Mouse (Mus musculus) midbrain, embryonic 14.5 days (tissue): ENCODE measurements around the gene Tmod2. TPM values are rescaled to one million over a fixed set of nuclear protein-coding genes. Genes with fewer than 3 reads are reported as not detected.
A peak's percentile ranks its signal among the peaks of the same experiment; 100 is the strongest.

Experiments used
- ATAC-seq: fragments of 200-750 bp; cut with Nextera tagmentation; 2 replicates; pipeline ENCODE4 v1.8.0; 2017; ENCODE audit warnings: moderate number of reproducible peaks, moderate library complexity; ENCODE audit not compliant: low FRiP score, low TSS enrichment
- DNase-seq: peaks from one replicate; pipeline ENCODE4 v3.0.0-alpha.2; 2015
- H3K27ac ChIP-seq: fragments of 300-500 bp; sonication (generic); replicated peaks from 2 replicates; pipeline ENCODE4 v1.5.1; 2014; ENCODE audit warnings: mild to moderate bottlenecking, low read depth, low read length, moderate library complexity
- H3K27me3 ChIP-seq: fragments of 300-500 bp; sonication (generic); 2 replicates; pipeline ENCODE4 v1.6.1; 2014; ENCODE audit warnings: low read length, control low read depth, mixed read lengths; ENCODE audit not compliant: control insufficient read depth, insufficient read depth
- H3K36me3 ChIP-seq: fragments of 300-500 bp; sonication (generic); 2 replicates; pipeline ENCODE4 v1.6.1; 2014; ENCODE audit warnings: low read length, control low read depth; ENCODE audit not compliant: control insufficient read depth, insufficient read depth
- H3K4me1 ChIP-seq: fragments of 300-500 bp; sonication (generic); 2 replicates; pipeline ENCODE4 v1.6.1; 2014; ENCODE audit warnings: mild to moderate bottlenecking, antibody characterized with exemption, low read length, control low read depth; ENCODE audit not compliant: control insufficient read depth, insufficient read depth
- H3K4me2 ChIP-seq: fragments of 300-500 bp; sonication (generic); 2 replicates; pipeline ENCODE4 v1.6.1; 2014; ENCODE audit warnings: mild to moderate bottlenecking, low read length, moderate library complexity
- H3K4me3 ChIP-seq: fragments of 300-500 bp; sonication (generic); replicated peaks from 2 replicates; pipeline ENCODE4 v1.5.1; 2014; ENCODE audit warnings: low read depth, low read length
- H3K9ac ChIP-seq: fragments of 300-500 bp; sonication (generic); replicated peaks from 2 replicates; pipeline ENCODE4 v1.6.1; 2014; ENCODE audit warnings: mild to moderate bottlenecking, low read length, moderate library complexity
- H3K9me3 ChIP-seq: fragments of 300-500 bp; sonication (generic); 2 replicates; pipeline ENCODE4 v1.6.1; 2016; ENCODE audit warnings: low read length, control low read depth, mixed read lengths; ENCODE audit not compliant: control insufficient read depth
- WGBS: fragments of 180-500 bp; shearing (Covaris S2); extraction: QIAGEN DNeasy Blood & Tissue Kit; methylation state at CpG from one replicate; pipeline ENCODE4 v1.1.7; 2014; 5-methylcytosine and 5-hydroxymethylcytosine counted together
- polyA plus RNA-seq: library from polyadenylated mRNA; unstranded; fragments of >200 nt; fragmentation: Nextera tagmentation; extraction: Ambion mirVana; gene quantifications from 2 replicates; pipeline ENCODE4 v1.2.1, GENCODE M21; 2014

The Tmod2 gene
- polyA plus RNA-seq, 1 experiment from 2014 or later = 248 TPM

- WGBS = 76% methylated on average over 5 of the region's 5 CpGs
- no peaks in the 10 kb centered on the region for H3K4me1 ChIP-seq
- H3K4me3 ChIP-seq = no peak overlapping the region
- no peaks in the 10 kb centered on the region for H3K27me3 ChIP-seq
- ATAC-seq (no peak), DNase-seq (peak; percentile 4)
- H3K4me2 ChIP-seq = no peak overlapping the region
- peaks cover 6% of the 10 kb centered on the region; the same call in 1 of the 2 replicates for H3K36me3 ChIP-seq
- no peak overlapping the region for H3K9ac ChIP-seq
- no peak overlapping the region for H3K27ac ChIP-seq
- H3K9me3 ChIP-seq = no peaks in the 10 kb centered on the region
Measured at GRCm38 (mm10) chr9:75529358-75529757, 81.8 kb downstream of the Tmod2 start.

DNA sequence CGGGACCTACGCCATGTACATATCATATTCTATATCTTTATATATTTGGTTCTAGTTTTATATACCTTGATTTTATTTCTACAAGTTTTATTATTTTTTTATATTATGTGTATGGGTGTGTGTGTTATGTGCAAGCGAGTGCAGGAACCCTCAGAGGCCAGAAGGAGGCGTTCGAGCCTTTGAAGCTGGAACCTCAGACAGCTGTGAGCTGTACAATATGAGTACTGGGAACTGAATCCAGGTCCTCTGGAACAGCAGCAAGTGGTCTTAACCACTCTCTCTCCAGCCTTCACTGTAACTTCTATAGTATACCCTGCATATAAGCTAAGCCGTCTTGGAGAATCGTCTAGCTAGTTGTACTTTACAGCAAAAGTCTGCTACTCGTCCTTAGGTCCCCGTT is 83.0 kb downstream of the Tmod2 start:
- Histone ChIP-seq H3K4me1 (no peaks in the 10 kb centered on the region), H3K9me3 (no peaks in the 10 kb centered on the region), H3K4me3 (no peak overlapping the region), H3K36me3 (peaks cover 6% of the 10 kb centered on the region; the same call in 1 of the 2 replicates), H3K4me2 (no peak overlapping the region), H3K27ac (no peak overlapping the region), H3K9ac (no peak overlapping the region), H3K27me3 (no peaks in the 10 kb centered on the region)
- no peak for DNase-seq
- no peak for ATAC-seq
- WGBS = 98% methylated on average over 9 of the region's 9 CpGs

GRCm38 (mm10) chr9:75527368-75528059 is 83.6 kb downstream of the Tmod2 start:
- Histone ChIP-seq H3K27ac (no peak overlapping the region), H3K4me2 (no peak overlapping the region), H3K9ac (no peak overlapping the region), H3K9me3 (no peaks in the 10 kb centered on the region), H3K36me3 (peaks cover 6% of the 10 kb centered on the region; the same call in 1 of the 2 replicates), H3K4me1 (no peaks in the 10 kb centered on the region), H3K4me3 (no peak overlapping the region), H3K27me3 (no peaks in the 10 kb centered on the region)
- ATAC-seq = no peak
- whole genome bisulfite sequencing = 82% methylated on average over 13 of the region's 13 CpGs
- peak; percentile 18 for DNase-seq

GRCm38 (mm10) chr9:75523646-75524045 is 87.5 kb downstream of the Tmod2 start:
- H3K9me3 ChIP-seq = no peaks in the 10 kb centered on the region
- peaks cover 6% of the 10 kb centered on the region; the same call in 1 of the 2 replicates for H3K36me3 ChIP-seq
- no peak overlapping the region for H3K4me2 ChIP-seq
- H3K9ac ChIP-seq = no peak overlapping the region
- WGBS = 50% methylated on average over 6 of the region's 6 CpGs
- H3K4me3 ChIP-seq = no peak overlapping the region
- no peak overlapping the region for H3K27ac ChIP-seq
- no peaks in the 10 kb centered on the region for H3K4me1 ChIP-seq
- peak; percentile 8 for DNase-seq
- no peaks in the 10 kb centered on the region for H3K27me3 ChIP-seq
- no peak for ATAC-seq

GRCm38 (mm10) chr9:75522217-75522616 is 88.9 kb downstream of the Tmod2 start:
- DNase-seq (no peak), ATAC-seq (no peak)
- no peak overlapping the region for H3K9ac ChIP-seq
- H3K9me3 ChIP-seq = no peaks in the 10 kb centered on the region
- no peak overlapping the region for H3K4me3 ChIP-seq
- no peak overlapping the region for H3K4me2 ChIP-seq
- H3K4me1 ChIP-seq = no peaks in the 10 kb centered on the region
- no peak overlapping the region for H3K27ac ChIP-seq
- 82% methylated on average over 2 of the region's 2 CpGs for WGBS
- no peaks in the 10 kb centered on the region for H3K27me3 ChIP-seq
- no peaks in the 10 kb centered on the region for H3K36me3 ChIP-seq

DNA sequence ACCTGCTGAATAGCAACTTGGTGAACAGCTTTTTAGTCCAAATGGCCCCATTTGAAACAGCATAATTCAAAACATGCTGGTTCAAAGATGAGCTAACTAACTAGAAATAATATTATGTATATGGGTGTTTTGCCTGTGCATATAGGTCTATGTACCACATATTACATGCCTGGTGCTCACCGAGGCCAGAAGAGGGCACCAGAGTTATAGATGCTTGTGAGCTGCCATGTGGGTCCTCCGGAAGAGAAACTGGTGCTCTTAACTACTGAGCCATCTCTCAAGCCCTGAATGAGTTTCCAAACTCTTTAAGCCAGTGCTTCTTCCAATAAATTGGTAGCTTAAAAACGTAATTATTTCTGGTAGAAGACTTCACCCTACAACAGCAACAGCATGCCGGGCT is 89.3 kb downstream of the Tmod2 start:
- Histone ChIP-seq H3K9me3 (no peaks in the 10 kb centered on the region), H3K4me1 (no peaks in the 10 kb centered on the region), H3K4me3 (no peak overlapping the region), H3K4me2 (no peak overlapping the region), H3K9ac (no peak overlapping the region), H3K27ac (no peak overlapping the region), H3K27me3 (no peaks in the 10 kb centered on the region), H3K36me3 (no peaks in the 10 kb centered on the region)
- peak; percentile 74 for DNase-seq
- no peak for ATAC-seq
- WGBS = 52% methylated on average over 4 of the region's 4 CpGs

- H3K27me3 ChIP-seq = no peaks in the 10 kb centered on the region
- H3K4me3 ChIP-seq = no peak overlapping the region
- ATAC-seq (no peak), DNase-seq (no peak)
- no peaks in the 10 kb centered on the region for H3K9me3 ChIP-seq
- 93% methylated on average over 8 of the region's 8 CpGs for WGBS
- no peak overlapping the region for H3K9ac ChIP-seq
- H3K4me1 ChIP-seq = no peaks in the 10 kb centered on the region
- H3K4me2 ChIP-seq = no peak overlapping the region
- H3K36me3 ChIP-seq = peaks cover 2% of the 10 kb centered on the region; the same call in 1 of the 2 replicates
- no peak overlapping the region for H3K27ac ChIP-seq
Measured at GRCm38 (mm10) chr9:75520940-75521339, 90.2 kb downstream of the Tmod2 start.

- no peak overlapping the region for H3K27ac ChIP-seq
- H3K27me3 ChIP-seq = no peaks in the 10 kb centered on the region
- no peak overlapping the region for H3K4me2 ChIP-seq
- H3K36me3 ChIP-seq = peaks cover 14% of the 10 kb centered on the region
- H3K4me3 ChIP-seq = no peak overlapping the region
- H3K9me3 ChIP-seq = no peaks in the 10 kb centered on the region
- 77% methylated on average over 3 of the region's 3 CpGs for WGBS
- no peak overlapping the region for H3K9ac ChIP-seq
- H3K4me1 ChIP-seq = no peaks in the 10 kb centered on the region
- DNase-seq (no peak), ATAC-seq (no peak)
Measured at GRCm38 (mm10) chr9:75517751-75518150, 93.4 kb downstream of the Tmod2 start.
